Mouse (Mus musculus) E14TG2a.4 (cell line): Measurements from ENCODE around the gene Macrod1.

Experiments used
- CTCF ChIP-seq: conservative IDR thresholded peaks from 2 replicates; pipeline ENCODE4 v1.5.1; 2014; ENCODE audit warnings: low read length
- NANOG ChIP-seq: IDR thresholded peaks from 2 replicates; pipeline ENCODE4 v1.6.1; 2014; ENCODE audit warnings: borderline replicate concordance, low read length, mixed read lengths

- TF ChIP-seq CTCF: no peak
- no peak for TF ChIP-seq NANOG
Observed at GRCm38 (mm10) chr19:7187157-7187556, 130.5 kb downstream of the Macrod1 start.
